Mouse (Mus musculus) erythroblast, adult 5-6 weeks (primary cell): ENCODE measurements around the gene Galntl6. TPM values are rescaled to one million over a fixed set of nuclear protein-coding genes. Genes with fewer than 3 reads are reported as not detected.

ENCODE experiments used
- ATAC-seq: replicated peaks from 2 replicates; pipeline ENCODE4 v1.8.0; 2016; ENCODE audit warnings: moderate number of reproducible peaks, mild to moderate bottlenecking, moderate TSS enrichment, inconsistent platforms; ENCODE audit not compliant: poor library complexity, low FRiP score, severe bottlenecking
- total RNA-seq, 2 experiments: library from RNA; stranded (forward) in 1 of 2; stranded (reverse) in 1 of 2; fragments of 150-400 nt in 1 of 2; fragments of 200-764, 138-1000 nt in 1 of 2; gene quantifications; 2 replicates each; pipeline versions ENCODE4 v1.2.3 to v1.2.4; 2015 to 2017; ENCODE audit warnings: low replicate concordance in 2 of 2

The Galntl6 gene
- total RNA-seq, 2 experiments from 2014 or later: not detected

DNA sequence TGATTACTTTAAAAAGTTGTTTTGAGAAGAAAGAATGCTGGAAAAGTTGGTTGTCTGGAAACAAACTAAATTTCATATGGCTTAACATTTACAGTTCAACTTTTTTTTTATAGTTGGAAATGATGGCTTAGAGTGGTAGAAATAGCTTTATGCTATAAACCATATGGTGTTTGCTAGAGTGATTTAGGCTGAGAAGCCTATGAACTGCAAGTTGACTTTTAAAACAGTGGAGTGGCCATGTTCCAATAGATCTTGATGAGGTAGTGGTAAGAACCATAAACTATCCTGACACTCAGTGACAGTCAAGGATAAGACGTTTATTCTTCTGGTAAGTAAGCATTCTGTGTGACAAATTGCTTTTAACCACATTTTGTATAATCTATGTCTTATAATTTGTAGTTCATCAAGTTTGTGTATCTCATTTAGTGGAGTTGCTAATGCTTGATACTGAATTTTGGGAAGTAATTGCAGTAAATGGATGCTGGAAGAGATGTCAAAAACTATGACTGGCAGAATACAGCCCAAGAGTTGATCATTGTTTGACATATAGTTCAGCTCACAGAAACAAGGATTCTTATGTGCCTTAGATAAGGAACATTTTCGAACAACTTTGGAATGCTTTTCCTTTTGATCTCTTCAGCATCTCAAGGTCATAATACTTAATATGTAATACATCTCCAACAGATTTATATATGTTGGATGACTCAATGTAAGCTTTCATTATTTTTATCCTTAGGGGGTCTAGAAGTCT lies 888.8 kb downstream of the Galntl6 start:
- no peak for ATAC-seq

DNA sequence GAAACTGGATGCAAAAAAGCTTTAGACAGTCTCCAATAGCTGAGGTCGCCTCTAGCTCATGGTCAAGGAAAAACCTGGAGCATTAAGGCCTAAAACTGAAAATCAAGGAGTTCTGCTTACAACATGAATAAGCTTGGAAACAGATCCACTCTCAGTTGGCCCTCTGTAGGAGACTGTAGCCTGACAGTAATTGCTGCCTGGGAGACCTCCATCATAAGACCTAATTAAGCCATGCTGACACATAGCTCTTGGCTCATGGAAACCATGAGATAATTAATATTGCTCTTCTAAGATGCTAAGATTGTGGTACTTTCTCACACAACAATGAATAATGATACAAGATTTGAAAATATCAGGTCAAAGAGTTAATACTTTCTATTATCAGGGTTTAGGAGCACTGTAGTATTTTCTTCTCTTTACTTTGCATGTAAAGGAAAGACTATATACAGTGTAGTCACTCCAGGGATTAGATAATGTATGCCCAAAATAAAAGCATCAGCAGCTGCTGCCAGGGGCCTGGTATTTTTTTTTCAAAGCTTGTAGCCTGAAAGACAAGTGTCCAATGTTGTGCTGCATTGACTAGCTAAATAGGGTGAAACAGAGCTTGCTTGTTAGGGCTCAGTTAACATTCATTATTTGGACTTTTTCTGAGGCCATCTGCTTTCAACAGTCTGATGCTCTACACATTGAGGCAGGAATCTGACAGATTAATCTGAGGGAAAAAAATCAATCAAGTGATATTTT lies 922.8 kb downstream of the Galntl6 start:
- no peak for ATAC-seq

DNA sequence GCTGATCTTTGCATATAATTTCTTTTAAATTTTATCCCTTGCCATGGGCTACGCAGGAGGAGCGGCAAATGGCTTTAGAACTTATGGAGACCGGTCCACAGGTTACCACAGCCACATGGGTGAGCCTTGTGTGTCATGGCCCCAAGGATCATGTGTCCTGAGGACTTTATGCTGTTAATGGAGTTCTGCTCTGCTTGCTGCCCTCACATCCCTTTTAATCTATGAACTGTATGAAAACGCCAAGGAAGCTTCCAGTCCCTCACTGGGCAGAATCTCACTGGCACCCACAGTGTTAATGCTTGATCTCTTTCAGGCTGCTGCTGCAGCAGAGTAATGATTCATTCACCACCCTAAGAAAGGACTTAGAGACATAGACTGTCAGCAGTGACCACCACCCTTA lies 935.1 kb downstream of the Galntl6 start:
- no peak for ATAC-seq

DNA sequence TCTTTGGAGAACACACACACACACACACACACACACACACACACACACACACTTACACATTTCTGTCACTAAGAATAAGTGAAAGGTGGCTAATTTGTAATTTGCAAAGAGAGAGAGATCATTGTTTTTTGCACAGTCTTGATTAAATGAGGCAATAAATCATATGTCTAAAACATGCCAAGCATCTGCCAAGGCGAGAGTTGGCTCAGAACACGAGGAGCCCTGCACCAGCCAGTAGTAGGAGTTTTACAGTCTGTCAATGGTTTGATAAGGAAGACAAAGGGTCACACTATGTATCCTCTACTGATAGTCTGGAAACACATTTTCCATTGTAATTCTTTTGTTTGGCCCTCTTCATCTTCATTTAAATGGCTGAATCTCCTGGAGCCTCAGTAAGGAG lies 938.3 kb downstream of the Galntl6 start:
- ATAC-seq: no peak

DNA sequence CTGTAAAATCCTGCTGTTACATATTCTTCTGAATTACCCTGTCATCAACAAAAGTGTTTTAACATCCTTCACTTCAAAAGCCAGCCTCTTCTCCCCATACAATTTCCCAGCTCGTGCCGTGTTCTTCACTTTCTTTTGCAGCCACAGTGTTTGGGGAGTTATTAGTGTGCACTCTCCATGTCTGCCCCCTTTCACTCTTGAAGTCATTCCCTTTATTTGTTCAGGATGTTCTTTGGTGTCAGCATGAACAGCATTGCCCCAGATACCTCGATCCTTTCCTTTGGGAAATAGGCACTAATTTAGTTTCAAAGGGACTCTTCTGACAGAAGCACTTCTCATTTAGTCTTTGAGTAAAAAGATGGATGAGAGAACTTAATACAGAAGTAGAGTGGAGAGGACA lies 939.6 kb downstream of the Galntl6 start:
- no peak for ATAC-seq

DNA sequence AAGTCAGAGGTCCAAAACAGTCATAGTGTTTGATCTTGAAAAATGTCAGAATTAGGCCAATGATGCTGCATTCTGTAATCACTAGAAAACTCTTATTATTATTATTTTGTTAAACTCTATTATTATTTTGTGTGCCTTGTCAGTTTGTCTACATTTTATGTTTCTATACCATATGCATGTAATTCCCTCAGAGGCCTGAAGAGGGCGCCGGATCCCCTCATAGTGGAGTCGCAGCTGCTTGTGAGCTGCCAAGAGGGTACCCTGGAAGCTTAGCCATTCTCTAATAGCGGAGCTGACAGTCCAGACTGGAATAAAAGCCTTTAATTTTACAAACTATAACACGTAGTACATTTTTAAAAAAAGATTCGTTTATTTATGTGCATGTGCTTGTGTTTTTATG lies 945.8 kb downstream of the Galntl6 start:
- no peak for ATAC-seq

DNA sequence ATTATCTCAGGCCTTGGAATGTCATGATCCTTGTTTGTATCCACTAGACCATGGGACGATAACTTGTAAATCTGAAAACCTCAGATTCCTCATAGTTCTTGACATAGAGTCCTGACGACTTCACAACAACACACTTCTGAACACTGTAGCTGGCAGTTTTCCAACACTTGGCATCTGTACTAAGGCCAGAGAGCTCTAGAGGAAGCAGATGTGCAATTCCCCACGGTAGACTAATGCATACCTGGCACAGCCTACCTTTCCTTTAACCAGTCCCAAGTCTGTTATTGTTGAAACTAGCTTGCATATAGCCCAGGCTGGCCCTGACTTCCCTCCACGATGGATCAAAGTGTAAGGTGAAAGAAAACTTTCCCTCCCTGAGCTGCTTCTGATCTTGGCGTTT lies 946.9 kb downstream of the Galntl6 start:
- no peak for ATAC-seq

DNA sequence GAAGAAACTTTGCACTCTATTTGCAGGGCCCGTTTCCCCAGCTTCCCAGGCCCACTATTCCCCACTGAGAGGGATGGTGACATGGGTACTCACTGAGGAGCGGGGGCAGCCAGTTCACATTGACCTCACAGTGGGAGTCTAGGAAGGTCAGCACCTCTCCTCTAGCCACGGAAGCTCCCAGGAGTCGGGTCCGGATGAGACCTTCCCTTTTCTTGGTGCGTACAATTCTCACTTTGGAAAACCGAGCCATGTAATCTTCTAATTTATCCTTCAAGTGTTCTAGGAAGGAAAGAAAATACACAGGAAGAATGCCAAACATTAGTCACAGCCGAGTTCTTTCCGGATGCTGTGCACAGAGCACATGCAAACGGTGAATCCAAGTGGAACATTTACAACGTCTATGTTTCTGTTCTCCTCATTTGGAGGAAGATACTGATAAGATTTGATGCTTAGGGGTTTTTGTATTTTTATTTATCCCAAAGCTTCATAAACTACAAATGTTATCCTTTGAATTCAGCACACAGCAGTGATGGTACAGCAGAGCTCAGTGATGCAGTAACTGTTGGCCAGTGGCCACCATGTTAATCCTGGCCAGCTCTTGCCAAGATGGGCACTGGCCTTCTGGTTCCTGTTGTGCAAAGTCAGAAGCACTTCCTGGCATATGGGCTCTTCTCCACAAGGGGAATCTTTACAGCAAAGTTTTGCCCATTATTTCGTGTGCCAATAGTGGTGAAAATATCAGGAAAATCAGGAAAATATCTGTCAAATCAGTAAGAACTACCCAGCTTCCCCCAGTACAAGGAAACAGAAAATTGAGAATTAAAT lies 949.9 kb downstream of the Galntl6 start:
- no peak for ATAC-seq

DNA sequence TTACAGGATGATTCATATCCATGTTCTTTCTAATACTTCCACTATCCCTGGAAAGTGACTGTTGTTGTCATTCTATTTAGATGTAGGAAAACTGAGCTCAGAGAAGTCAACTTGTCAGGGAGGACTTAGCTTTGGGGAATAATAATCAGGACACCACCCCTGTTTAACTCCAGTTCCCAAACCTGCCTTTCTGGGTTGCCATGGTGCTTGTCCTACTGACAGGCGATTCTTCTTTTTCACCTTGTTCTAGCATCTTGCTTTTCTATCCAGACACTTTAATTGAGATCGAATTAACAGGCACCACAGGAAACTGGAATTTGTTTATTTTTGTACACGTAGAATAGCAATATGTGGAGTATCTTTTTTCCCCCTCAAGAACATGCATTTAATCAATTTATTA lies 953.3 kb downstream of the Galntl6 start:
- no peak for ATAC-seq

DNA sequence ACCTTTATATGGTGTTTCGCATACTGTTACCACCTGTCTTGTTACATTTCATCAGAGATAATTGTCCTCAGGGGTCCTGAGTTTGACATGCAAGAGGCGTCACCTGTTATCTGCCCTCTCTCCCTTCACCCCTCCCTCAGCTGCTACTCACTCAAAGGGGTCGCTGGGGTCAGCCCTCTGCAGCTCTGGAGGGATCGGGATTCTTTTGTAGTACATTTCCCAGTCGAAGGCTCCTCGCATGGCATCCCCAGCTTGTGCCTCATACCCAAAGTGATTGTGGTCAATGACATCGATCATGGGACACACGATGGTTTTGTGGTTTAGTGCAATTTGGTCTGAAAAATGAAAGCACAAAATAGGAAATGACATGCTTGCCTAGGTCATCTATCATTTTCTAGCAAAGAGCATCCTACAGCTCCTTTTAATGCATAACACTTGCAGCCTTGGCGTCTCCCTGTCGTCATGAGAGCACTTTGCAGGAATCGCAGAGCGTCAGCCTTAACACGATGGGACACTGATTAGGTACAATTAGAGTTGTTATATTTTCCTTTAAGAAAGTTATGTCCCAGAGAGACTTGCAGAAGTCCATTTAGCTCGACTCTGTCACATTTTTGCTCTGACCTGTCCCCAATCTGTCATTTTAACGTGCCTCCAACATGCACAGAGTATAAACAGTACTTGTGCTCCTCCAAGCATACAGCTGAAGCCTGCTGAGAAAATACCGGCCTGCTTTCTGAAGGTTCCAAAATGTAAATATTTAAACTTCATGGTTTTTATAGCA lies 954.1 kb downstream of the Galntl6 start:
- no peak for ATAC-seq

DNA sequence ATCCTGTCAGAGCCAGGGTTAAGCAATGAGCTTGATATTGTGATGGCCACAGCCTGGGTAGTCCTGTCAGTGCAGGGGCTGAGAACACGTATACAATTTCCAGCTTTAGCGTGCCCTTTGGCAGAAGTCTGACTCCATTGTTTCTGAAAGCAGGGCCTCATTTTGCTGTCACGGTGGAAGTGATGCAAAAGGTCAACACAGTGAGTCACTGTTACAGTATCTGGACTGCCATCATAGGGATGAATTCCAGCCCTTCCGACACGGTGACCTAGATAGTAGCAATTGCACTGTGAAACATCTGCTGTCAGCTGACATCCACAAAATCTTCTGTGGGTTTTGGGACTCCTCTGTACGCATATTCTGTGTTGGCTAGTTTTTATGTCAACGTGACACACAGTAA lies 956.9 kb downstream of the Galntl6 start:
- no peak for ATAC-seq

DNA sequence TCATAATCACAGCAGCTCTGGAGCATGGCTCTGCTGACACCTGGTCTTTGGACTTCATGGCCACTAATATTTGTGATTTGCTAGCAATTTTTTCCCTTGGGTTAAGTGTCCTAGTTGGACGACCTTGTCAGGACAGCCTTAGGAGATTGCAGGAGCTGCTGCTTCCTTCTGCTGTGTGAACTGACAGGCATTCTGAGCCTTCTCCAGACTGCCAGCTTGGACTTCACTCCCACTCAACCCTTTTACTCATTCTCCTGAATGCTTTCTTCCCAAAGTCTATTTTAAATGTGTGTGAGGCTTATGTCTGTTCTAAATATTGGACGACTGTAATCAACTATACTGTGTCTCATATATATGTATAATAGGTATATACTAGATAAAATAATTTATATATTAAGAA lies 971.3 kb downstream of the Galntl6 start:
- ATAC-seq: no peak

DNA sequence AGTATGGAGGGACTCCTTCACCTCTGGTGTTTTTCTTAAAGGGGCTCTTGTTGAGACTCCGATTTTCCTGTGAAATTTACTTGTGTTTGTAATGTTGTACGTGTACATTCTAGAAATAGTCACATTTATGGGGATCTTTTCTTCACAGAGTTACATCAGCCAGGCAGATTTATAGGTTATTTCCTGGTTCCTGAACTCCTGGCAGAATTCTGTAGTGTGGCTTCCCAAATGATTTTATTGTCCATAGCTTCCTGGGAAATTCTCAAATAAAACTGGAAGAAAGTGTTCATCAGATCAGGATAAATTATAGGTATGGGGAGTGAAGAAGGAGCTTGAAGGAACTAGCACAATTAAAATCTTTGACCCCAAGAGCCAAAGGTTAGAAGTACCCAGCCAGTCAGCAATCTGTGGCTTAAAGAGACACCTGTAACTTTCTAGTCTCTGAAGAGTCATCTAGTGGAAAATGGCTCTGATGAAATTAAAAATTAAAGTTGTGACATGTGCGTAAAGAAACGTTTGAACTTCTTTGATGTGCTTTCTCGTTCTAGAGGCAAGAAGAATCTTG lies 972.5 kb downstream of the Galntl6 start:
- no peak for ATAC-seq

DNA sequence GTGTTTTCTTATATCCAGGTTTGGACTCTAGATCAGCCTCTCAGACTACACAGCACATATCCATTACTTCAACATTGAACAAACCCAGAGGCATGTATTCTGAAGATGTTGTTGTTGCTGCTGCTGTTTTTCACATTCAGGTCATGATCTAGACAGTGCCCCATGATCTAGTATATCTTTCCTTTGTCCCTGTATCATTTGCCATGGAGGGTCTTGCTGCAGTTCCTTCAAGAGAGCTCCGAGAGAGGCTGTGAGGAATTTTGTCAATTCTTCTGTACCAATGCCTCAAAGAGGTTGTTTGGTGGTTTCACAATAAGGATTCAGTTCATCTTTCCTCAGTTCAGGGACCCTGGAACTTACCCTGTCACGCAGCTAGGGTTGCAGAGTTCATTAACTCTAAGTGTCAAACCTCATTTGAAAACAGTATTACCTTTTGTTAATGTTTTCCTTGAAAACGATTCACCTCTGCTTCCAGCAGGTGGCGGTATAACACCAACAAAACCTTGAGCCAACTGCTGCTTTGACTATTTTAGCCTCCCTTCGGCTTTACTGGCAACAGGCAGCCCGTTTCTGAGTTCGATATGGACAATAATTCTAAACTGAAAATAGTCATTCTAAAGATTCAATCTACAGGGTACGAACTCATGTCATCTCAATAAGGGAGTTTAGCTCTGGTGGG lies 973.1 kb downstream of the Galntl6 start:
- ATAC-seq: no peak

DNA sequence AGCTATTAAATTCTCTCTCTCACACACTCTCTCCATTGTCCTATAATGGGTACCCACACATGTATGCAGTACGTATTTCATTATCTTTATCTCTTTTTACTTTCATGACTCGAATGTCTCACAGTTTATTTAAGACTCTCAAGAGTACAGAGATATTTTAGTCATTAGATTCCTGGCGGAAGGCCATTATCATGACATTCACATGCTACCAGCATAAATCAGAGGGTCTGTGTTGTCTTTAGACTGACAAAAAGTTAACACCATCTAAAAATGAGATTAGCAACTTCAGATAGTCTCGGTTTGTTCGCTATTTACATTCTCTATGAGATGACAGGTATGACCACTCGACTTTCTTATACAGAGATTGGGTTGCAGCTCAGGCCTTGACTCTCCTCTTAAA lies 985.4 kb downstream of the Galntl6 start:
- no peak for ATAC-seq

DNA sequence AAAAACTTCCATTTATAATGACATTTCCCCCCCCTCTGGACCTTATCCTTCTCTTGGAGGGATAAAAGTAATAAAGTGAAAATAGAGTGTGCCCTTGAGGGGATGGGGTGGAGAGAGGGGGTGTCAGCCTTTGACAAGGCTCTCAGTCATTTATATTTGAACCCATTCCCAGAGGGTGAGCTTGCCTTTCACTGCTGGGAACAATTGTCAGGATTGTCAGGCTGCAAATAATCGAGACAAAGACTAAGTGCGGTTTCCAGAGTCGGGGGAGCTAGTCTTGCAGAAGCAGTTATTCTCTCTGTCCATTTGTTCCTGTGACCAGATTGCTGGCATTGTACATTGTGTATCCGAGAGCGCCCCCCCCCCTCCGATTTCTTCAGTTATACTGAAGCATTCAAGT lies 988.9 kb downstream of the Galntl6 start:
- ATAC-seq: no peak

DNA sequence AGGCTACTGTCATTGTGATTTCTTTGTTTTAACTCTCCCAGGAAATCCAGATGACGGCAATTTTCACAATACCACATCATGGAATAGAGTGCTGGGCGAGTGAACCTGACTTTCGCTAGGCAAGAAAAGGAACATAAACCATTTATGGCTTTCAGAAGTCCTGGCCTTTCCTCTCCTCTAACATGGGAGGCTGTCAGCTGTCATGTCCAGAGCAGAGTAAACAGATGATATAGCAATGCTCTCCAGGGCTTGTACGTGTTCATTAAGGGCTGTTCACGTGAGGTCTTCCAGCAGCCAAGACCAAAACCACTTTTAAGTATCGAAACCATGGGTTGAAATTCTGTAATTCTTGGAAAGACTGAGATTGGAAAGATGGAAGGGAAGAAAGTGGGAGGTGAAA lies 989.3 kb downstream of the Galntl6 start:
- ATAC-seq: no peak

DNA sequence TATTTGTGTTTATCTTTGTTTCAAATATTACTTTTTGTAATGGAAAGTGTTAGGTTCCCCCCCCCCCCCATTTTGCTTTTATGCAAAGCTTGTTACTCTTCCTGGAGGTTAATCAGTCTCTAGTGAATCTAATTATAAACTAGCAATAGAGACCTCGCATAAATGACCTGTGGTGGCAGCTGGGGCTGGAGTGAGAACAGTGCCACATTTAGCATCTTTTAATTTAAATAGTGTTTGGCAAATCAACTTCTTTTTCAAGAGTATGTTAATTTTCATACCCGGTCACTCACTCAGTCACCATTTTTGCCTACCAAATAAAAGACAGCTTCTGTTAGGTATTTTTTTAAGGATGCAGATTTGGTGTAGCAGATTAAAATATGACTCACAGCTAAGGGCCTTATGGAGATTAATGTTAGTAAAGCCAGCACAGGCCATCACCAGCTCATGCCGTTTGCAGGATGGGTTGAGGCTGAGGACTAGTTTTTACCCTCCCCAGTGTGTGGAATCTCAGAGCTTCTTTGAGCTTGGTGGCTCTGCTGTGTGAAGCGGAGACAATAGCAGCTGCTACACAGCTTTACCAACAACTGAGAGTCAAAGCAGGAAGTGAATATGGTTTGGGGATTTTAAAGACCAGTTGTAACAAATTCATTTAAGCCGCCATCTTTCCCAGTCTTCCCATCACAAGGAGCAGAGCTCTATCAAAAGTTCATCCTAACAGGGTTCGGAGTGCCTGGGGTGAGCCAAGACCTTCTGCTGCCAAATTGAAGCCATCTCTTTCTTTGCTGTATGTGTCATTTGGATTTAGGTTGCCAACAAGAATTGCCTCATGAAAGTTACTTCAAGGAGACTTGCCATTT lies 990.0 kb downstream of the Galntl6 start:
- no peak for ATAC-seq
